Mouse (Mus musculus) olfactory bulb, adult 2 months (tissue): ENCODE measurements at regions not wholly inside any gene's neighbourhood (a gene's known extent, or its start where the extent isn't known, plus 50 kb on each side); places are given as distances from the start of the nearest gene placed in this dataset.

ENCODE experiments used
- H3K27ac ChIP-seq: fragments of 200-500 bp; 2 replicates; pipeline ENCODE4 v1.5.1; 2012; ENCODE audit warnings: low read depth, low read length; ENCODE audit not compliant: insufficient read depth
- H3K4me1 ChIP-seq: fragments of 200-500 bp; 2 replicates; pipeline ENCODE4 v1.6.1; 2012; ENCODE audit warnings: low read length; ENCODE audit not compliant: control insufficient read depth, insufficient read depth
- H3K4me3 ChIP-seq: fragments of 200-500 bp; 2 replicates; pipeline ENCODE4 v1.5.1; 2012; ENCODE audit warnings: mild to moderate bottlenecking, low read depth, low read length, moderate library complexity; ENCODE audit not compliant: insufficient read depth
- CTCF ChIP-seq: fragments of 200-500 bp; IDR thresholded peaks from 2 replicates; pipeline ENCODE4 v1.5.1; 2012; ENCODE audit warnings: low read depth, mild to moderate bottlenecking, low read length, moderate library complexity; ENCODE audit not compliant: insufficient read depth
- POLR2A ChIP-seq: fragments of 200-500 bp; IDR thresholded peaks from 2 replicates; pipeline ENCODE4 v1.6.1; 2012; ENCODE audit warnings: mild to moderate bottlenecking, low read depth, low read length, moderate library complexity; ENCODE audit not compliant: insufficient read depth
- WGBS: fragments of 180-500 bp; shearing (Covaris S2); methylation state at CpG from one replicate; pipeline ENCODE4 v1.1.7; 2018; 5-methylcytosine and 5-hydroxymethylcytosine counted together

DNA sequence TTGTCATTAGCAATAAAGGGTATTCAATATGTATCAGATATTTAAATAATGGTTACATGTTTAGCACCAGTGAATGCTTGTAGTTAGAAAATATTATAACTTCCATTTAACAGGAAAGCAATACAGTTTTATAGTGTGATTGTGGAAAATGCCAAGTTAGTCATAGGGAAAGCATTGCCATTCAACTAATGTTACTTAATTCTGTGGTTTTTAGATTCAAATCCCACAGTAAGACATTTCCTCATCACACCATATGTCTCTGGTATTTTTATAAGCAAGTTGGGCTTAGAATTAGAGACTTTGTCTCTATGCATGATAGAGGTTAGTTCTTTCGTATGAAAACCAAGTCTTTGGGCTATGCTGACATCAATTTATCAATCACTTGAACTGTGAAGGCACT, 133.0 kb downstream of the Prr30 start:
- 93% methylated on average over 1 of the region's 1 CpGs for WGBS
- Histone ChIP-seq H3K4me1 (no peaks in the 10 kb centered on the region), H3K27ac (no peak overlapping the region), H3K4me3 (no peak overlapping the region)
- TF ChIP-seq POLR2A (no peak), CTCF (no peak)

DNA sequence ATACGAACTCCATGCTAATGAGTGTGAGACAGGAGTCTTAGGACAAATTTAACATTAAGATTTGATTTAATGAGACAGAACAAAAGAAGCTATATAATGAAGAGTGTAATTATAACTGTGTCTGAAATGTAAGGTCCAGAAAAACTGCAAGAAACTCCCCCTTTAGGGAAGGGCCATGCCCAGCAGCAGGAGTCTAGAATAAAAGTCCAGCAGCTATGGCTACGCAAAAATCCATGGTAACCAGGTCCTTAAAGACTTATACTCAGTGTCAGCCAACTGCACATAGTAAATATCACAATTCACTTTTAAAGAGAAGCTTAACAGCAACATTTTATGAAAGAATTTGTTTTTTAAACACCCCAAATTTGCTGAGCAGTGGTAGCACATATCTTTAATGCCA, 143.3 kb downstream of the Prr30 start:
- H3K4me3 ChIP-seq, result no peak overlapping the region
- H3K4me1 ChIP-seq, result 0 out of 2 replicates have a peak, but pooled peaks cover 2% of the 10 kb centered on the region
- no peak for TF ChIP-seq CTCF
- TF ChIP-seq POLR2A, result no peak
- WGBS, result 94% methylated on average over 2 of the region's 2 CpGs
- H3K27ac ChIP-seq, result no peak overlapping the region

DNA sequence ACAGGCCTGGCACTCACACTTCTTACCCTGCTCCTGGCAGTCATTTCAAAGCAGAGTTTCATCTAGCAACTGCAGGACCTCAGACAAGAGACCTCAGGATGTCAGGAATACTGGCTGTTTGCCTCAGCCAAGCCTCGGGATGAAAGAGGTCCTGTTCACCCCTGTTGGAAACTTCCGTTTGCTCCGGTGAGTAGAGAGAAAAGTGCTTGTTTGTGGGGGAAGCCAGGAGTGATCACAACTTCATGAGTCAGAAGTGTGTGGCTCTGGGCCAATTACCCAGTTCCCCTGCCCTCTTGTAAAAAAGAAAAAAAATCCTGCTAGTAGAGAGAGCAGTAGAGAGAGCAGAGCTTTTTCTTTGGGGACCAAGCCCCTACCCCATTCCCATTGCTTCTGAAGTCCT, 144.2 kb downstream of the Prr30 start:
- Histone ChIP-seq H3K27ac (no peak overlapping the region), H3K4me3 (no peak overlapping the region), H3K4me1 (0 out of 2 replicates have a peak, but pooled peaks cover 2% of the 10 kb centered on the region)
- 22% methylated on average over 3 of the region's 3 CpGs for WGBS
- TF ChIP-seq POLR2A (no peak), CTCF (no peak)

DNA sequence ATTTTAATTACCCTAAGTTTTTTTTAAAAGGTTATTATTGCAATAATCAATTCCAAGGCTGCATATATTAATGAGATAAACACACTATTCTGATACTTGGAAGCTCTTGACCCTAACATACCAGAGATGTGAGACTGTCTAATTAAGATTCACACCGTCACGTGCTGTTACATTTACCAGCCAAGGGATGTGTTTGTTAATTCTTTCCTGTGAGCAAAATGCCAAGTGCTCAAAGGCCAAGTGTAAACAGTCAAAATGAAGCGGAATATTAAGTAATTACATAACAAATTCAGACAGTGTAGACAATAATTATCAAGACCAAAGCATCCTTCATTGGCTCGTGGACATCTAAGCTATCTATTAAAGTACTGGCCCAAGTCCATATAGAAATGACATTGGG, 145.3 kb downstream of the Prr30 start:
- 52% methylated on average over 4 of the region's 4 CpGs for WGBS
- Histone ChIP-seq H3K4me1 (0 out of 2 replicates have a peak, but pooled peaks cover 2% of the 10 kb centered on the region), H3K4me3 (no peak overlapping the region), H3K27ac (no peak overlapping the region)
- TF ChIP-seq CTCF (no peak), POLR2A (no peak)

DNA sequence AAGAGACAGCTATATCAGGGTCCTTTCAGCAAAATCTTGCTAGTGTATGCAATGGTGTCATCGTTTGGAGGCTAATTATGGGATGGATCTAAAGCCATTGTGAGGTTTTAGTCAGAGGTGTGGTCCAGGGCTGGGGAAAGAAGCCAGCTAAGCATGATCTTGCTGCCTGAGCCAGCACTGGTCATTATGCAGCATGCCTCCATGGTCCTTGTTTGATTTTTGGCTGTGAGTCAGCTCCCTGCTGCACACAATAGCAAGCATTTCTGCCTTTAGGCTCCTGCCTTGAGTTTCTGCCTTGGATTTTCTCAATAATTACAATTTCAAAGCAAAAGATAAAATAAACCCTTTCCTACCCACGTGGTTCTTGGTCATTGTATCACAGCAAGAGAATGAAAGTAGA, 147.4 kb downstream of the Prr30 start:
- no peak for TF ChIP-seq POLR2A
- TF ChIP-seq CTCF, result no peak
- 25% methylated on average over 2 of the region's 2 CpGs for WGBS
- no peak overlapping the region for H3K27ac ChIP-seq
- 0 out of 2 replicates have a peak, but pooled peaks cover 2% of the 10 kb centered on the region for H3K4me1 ChIP-seq
- H3K4me3 ChIP-seq, result no peak overlapping the region

DNA sequence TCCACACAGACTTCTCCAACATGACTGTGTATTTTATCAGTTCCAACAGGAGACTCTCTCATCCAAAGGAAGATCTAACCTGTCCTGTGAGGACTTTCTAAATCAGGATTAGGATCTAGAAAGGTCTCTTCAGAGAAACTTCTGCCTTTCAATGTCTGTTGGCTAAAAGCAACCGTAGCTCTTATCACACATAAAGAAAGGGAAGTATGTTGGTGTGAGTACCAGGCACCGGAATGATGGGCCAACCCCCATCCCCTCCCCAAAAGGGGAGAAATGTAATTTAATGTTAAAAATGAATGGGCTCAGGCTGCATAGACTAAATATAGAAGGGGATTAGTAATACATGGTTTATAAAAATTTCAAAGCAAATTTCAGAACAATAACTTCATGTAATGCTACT, 149.9 kb downstream of the Prr30 start:
- Histone ChIP-seq H3K27ac (no peak overlapping the region), H3K4me1 (no peaks in the 10 kb centered on the region), H3K4me3 (no peak overlapping the region)
- 75% methylated on average over 2 of the region's 2 CpGs for WGBS
- TF ChIP-seq POLR2A (no peak), CTCF (no peak)

DNA sequence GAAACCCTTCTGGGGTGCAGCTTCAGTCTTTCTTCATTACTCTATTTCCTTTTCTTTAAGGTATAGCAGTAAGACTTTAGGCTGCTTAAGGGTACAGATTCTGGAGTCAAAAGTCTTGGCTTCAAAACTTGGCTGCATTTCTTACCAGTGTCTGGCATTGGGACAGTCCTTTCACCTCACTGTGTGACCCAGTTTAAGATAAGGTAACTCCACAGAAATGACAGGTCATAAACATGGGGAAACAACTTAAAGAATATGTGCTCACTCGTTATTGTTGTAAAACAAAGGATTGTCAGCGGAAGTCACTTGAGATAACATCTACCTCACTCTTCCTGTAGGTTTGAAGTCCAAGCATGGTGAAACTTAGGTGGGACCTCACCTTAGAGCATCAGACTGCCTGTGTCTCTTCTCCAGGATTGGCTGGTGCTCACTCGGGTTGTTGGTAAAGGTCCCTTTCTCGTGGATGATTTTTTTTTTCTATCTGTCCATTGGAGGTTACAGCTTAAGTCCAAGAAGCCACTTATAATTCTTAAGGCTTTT, 150.4 kb downstream of the Prr30 start:
- Histone ChIP-seq H3K4me1 (no peaks in the 10 kb centered on the region), H3K27ac (no peak overlapping the region), H3K4me3 (no peak overlapping the region)
- TF ChIP-seq CTCF (no peak), POLR2A (no peak)
- 92% methylated on average over 4 of the region's 4 CpGs for WGBS

DNA sequence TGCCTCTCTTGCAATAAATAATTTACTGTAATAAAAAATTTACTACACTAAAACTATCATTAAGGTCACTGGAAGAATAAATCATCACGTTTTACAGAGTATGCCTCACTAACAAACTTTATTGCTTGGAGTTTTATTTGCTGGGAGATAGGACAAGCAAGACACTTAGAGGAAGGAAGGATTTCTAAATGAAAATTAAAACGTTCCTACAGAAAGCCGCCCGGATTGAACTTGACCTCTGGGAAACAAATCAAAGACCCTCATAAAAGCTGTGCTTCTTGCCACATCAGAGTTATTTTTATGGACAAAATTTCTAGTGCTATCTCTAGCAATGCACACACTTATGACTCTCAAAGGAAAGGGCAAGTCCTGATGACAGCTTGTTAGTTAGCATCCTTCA, 156.6 kb downstream of the Prr30 start:
- 85% methylated on average over 4 of the region's 4 CpGs for WGBS

DNA sequence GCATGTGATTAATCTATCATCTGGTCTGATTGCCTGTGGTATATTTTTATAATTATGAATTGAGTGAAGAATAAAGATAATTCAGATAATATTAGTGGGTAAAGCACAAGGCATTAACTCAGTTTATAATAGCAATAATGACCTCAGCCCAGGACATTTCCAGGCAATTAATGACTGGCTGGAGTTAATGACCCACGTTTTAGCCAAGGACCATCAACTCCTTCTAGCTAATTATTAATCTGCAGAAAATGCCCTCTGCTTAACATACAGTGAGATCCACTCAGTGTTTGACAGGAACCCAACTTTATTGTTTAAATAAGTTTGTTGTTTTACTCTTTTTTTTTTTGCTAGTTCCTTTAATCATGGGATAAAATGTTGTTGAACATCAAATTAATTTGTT, 199.1 kb downstream of the Prr30 start:
- Histone ChIP-seq H3K4me1 (no peaks in the 10 kb centered on the region), H3K27ac (no peak overlapping the region), H3K4me3 (no peak overlapping the region)
- 51% methylated on average over 1 of the region's 1 CpGs for WGBS
- TF ChIP-seq POLR2A (no peak), CTCF (no peak)

More for the DNA sequence above, 156.6 kb downstream of the Prr30 start:
- Histone ChIP-seq H3K4me3 (no peak overlapping the region), H3K27ac (no peak overlapping the region), H3K4me1 (no peaks in the 10 kb centered on the region)
- no peak for TF ChIP-seq POLR2A
- TF ChIP-seq CTCF, result no peak

DNA sequence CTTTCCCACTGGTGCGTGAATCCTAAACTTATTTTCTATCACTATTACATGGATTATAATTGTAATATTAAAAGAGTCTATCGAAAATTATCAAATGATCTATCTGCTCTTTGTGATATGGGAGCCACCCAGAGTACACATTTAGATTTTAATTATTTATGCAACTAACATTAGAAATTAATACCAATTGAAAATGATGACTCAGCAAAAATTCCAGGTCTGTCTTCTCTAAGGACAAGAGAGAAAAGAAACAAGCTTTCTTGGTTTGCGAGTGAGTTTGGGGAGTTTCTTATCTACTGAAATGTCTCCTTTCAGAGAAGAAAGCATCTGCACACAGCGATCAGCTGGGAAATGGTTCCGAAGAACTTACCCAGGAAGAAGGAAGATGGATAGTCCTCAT, 219.4 kb downstream of the Prr30 start:
- Histone ChIP-seq H3K27ac (no peak overlapping the region), H3K4me1 (no peaks in the 10 kb centered on the region), H3K4me3 (no peak overlapping the region)
- WGBS, result 99% methylated on average over 5 of the region's 5 CpGs
- TF ChIP-seq POLR2A, result no peak
- TF ChIP-seq CTCF, result no peak
